Mouse (Mus musculus): ENCODE measurements at regions not wholly inside any gene's neighbourhood (a gene's known extent, or its start where the extent isn't known, plus 50 kb on each side); places are given as distances from the start of the nearest gene placed in this dataset.
"Not testable (repeated sequence)": the region's sequence is repeated elsewhere in the genome, so short reads cannot be mapped to it uniquely, and the experiment has no call there.

DNA sequence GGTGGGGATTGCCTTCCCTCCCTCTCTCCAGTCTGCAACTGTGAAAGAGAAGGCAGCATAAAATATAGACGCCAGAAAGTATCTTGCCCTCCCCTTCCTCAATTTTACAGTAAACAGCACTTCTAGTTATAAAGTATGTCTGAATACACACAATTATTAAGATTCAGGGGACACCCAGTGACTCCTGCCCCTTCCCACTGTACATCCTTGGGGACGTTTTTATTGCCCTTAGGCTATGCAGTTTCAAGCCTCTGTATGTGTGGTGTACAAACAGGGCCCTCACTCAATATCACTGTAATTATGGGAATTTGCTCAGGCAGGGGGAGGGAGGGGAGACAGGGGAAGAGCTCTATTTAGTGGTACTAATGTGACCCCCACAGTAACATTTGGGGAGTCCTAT lies 519.6 kb upstream of the Sall1 start:
- no peak for DNase-seq (ENCODE audit: low read depth, low spot score)

DNA sequence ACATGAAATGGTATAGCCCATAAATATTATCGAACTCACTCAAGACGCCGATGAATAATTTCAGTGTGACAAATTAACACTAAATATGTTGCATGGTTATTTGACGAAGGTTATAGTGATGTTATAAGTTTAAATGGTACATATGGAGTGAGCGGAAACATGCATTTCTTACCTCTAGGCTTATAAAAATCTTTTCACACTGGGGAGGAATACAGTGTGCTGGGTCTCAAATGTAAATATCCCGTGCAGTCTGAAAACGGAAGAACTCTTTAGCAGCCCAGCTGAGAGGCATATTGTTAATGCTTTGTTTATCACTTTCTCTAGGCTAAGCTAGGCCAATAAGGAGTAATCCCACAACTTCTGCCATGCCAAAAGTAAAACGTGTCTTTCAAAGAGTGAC lies 518.6 kb upstream of the Sall1 start:
- DNase-seq (ENCODE audit: low read depth, low spot score), result no peak

DNA sequence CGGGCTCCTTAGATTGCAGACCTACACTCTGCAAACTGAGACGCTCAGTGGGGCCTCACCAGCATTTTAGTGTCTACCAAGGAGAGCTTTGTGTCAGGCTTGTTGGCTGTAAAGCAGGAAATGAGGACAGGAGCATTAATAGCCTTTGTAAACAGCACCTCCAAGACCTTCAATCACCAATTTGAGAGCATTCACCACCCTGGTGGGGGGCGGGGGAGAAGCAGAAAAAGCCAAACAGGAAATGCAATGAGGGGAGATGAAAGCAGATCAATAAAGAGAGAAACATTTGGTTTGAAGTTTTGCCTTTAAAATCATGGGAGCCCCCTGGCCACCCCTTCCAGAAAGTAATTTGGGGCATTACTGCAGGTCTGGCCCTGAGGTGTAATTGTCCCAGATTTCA lies 497.3 kb upstream of the Sall1 start:
- DNase-seq (ENCODE audit: low read depth, low spot score), result no peak

DNA sequence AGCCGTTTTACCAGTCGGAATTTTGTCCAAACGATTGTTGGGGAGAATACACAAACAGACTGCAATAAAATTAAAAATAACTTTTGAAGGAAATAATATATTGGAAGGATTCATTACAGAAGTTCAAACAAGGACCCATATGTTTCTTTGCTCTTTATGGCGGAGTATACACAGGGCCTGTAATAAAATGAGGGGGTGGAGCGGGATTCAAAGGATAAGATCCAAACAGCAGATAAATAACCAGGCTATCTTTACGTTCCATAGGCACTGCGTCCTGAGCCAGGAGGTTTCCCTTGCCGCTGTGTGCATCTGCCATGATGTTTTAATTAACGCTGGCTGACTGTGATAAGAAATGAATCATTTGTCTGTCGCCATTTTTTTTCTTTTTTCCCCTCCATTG lies 490.6 kb upstream of the Sall1 start:
- DNase-seq (ENCODE audit: low read depth, low spot score), result no peak

DNA sequence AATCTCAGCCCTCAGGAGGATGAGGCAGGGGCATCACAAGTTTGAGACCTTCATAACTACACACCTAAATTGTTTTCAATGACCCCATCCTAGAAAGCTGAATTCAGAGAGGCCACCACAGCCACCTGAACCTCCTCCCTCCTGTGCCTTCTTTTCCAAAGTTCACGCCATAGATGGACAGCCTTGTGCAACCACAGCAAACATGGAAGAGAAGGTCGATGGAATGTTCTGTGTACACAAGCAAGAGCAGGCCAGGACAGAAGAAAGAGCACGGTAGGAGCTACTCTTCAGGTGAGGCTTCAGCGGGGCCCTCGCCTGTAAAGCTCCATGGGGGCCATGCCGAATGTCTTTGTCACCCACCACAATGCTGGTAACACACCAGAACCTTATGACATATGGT lies 481.1 kb upstream of the Sall1 start:
- no peak for DNase-seq (ENCODE audit: low read depth, low spot score)

DNA sequence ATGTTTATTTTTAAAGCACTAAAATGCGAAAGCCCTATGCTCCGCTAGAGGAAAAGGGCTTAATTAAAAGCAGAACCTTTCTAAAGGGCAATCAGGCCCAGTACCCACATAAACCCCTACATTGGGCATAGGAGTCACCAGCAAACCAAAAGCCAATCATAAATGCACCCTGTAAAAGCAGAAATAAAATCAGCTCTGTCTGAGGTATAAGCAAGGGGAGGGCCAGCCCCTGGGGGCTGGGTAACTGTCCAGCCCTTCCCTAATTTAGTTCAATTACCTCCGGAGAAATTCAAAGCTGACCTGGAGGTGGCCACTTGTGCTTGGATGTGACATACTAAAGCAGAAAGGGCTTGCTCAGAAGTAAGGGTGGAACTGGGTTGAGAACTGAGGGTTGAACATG lies 479.4 kb upstream of the Sall1 start:
- DNase-seq (ENCODE audit: low read depth, low spot score), result no peak

DNA sequence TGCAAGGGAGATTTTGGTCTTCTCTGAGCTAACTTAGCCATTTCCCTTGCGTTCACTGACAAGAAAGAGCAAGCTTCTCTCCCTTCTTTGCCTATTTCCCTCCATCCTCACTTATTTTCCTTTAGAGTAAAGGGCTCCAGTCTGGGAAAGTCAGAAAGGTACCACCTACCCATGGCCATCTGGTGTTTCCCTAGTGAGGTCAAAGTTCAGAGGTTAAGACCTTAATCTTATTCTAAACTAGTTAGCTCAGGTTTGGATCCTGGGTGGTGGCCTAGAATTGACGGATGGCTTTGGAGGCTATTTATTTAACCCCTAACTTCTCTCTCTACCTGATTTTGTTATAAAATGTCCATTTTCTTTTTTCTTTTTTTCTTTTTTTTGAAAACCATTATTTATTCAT lies 472.6 kb upstream of the Sall1 start:
- DNase-seq (ENCODE audit: low read depth, low spot score), result no peak

DNA sequence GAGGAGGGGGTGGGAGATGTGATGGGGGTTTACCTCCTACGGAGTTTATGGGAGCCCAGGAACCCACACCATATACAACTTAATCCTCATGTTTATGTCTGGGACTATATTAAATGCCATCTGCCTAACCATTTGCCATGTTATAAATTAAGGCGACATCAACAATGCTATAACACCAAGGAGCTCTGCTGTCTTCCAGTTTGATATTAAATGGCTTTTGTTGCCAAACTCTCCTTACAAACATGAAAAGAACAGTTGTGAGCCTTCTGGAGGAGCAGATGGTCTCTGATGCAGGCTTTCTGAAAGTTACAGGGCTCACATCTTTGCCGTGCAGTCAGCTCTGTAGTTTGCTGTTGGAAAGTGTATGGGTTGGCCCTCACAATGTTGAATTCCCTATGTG lies 470.3 kb upstream of the Sall1 start:
- no peak for DNase-seq (ENCODE audit: low read depth, low spot score)

DNA sequence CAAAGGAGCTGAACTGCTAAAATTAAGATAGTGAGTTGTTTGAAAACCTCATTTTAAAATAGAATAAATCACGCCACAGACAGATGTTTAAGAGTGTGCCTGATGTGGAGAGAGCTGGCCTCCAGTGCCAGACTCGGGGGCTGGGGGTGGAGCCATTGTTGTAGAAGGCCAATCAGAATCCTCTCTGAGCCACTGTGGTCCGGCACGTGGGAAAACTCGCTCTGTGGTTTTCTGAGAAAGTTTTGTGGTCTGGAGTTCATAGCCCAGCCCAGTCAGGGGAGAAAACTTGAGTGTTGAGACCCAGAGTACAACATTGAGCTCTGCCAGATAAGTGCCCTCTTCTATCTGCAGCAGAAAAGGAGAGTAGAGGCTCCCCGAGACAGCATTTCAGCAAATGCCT lies 463.7 kb upstream of the Sall1 start:
- DNase-seq (ENCODE audit: low read depth, low spot score), result no peak

DNA sequence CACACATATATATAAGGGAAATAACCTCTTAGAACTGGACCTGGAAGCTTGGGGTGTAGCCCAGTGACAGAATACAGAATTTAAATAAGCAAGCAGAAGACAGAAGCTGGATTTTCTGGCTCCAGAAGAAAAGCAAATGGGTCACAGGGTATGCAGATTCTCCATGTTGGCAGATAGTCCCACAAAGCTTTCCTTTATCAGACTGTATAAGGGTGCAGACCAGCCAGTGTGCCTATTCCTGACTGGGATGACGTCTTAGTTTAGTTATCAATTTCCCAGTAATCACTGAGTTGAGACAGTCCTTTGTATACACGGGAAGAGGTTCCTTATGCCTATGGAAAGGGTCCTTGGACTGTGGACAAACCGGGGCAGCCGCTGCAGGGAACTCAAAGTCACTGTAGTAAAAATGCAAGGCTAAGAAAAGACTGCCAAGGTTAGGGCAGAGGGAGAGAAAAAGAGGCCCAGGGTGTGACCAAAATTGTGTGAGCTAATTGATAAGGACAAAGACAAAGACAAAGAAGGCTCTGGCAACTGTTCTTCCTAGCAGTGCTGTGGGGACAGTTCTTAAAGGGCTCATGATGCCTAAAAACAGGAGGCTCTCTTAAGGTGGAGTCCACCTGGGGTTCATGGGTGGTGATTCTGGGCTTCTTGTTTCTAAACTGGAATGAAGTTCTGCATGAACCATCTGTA lies 459.7 kb upstream of the Sall1 start:
- DNase-seq (ENCODE audit: low read depth, low spot score), result no peak

DNA sequence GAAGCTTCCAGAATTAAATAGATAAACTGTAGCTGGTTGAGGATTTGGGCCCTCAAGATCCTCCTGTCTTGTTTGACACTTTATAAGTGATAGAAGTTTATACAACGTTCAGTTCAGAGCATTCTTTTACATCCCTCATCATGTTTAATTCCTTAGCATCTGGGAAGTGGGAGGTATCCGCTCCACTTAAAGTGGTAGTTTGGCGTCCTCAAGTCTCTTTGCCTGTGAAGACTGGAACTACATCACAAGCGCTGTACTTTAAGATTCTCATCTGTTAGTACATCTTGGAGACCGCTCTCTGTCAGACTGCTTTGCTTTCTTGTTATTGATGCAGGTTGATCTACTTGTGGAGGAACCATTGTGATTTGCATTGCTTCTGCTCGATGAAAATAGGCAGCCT lies 459.1 kb upstream of the Sall1 start:
- no peak for DNase-seq (ENCODE audit: low read depth, low spot score)

DNA sequence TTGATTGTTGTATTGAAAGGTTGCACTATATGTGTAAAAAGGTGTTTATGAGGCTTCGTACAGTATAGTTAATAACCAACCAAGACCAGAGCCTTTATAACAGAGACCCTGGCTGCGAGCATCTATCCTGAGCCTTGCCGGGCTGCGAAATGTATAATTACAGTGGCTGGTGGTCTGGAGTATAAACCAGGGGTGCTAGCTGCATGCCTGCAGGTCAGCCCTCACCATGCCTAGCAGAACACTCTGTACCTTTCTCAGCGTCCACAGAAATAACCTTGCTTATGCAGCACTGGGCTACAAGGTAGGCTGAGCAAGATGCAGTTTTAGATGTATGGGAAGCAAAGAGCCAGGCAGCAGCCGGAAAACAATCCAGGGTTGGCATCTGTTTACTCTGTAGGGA lies 457.8 kb upstream of the Sall1 start:
- DNase-seq (ENCODE audit: low read depth, low spot score), result no peak

DNA sequence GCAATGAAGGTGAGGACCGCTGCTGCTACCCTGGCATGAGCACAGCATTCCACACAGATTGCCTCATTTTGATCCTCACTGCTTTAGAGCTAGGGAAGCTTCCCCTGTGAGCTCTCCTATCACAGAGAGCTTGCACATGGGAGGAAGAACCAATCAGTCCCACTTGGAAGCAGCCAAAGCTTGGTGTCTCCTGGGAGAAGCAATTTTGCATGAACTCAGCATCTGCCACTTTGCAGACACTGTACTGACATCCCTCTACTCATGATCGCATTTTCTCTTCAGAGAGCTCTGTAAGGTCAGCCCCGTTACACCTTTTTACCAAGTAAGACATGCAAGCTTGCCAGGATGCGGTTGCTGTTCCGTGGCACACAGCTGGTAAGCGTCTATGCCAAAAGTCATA lies 455.9 kb upstream of the Sall1 start:
- DNase-seq (ENCODE audit: low read depth, low spot score), result no peak

DNA sequence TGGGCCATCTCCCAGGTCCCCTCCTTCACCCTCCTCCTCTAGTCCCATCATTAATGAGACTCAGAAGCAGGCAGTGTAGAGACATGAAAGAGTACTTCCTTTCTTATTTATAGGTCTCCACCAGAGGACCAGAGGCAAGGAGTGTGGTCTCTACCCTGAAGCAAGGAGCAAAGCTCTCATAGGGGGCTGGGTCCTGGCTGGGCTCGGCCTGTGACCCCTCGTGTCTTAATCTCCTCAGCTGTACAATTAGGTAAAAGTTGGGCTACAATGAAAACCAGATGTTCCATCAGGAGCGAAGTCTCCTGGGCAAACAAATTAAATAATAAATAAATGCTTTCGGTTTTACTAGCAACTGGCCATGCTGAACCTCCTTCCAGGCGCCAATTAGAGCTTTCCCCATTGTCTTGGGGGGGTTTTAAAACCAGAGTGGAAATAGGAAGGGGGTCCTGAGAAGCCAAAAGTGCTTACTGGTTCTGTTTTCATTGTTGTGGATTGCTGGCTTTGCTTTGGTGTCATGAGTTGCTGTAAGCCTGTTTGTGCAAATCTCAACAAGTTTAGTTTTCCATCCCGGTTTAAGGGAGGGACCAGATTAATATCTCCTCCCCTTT lies 454.2 kb upstream of the Sall1 start:
- DNase-seq (ENCODE audit: low read depth, low spot score), result no peak

DNA sequence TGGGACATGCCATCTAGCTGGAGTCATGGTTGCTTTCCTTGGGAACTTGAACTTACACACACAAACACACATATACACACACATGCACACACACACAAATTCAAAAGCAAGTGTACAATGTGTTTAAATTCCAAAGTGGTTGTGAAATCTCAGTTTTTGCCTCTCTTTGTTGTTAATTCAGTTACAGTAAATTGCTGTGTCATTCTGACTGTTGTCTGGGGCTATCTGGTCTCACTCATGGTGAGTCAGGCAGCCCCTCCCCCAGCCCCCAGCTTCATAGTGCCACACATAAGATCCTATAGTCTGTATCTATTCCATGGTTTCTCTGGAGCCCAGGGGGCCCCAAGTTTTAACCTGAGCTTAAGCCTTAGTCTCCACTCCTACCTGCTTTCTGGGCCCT lies 448.4 kb upstream of the Sall1 start:
- DNase-seq (ENCODE audit: low read depth, low spot score), result no peak

DNA sequence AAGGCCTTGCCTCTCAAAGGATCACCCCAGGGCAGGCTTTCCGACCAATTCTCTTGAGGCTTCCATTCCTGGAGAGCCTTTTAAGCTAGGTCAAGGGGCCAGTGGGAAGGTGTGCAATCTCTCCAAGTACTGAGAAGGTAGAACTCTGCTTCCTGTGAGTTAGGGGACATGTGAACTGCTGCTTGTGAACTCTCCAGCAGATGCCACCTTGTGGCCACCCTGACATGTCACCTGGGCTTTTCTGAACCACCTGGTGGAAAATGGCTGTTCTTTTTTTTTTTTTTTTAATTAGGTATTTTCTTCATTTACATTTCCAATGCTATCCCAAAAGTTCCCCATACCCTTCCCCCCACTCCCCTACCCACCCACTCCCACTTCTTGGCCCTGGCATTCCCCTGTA lies 438.5 kb upstream of the Sall1 start:
- not testable (repeated sequence) for DNase-seq (ENCODE audit: low read depth, low spot score)

DNA sequence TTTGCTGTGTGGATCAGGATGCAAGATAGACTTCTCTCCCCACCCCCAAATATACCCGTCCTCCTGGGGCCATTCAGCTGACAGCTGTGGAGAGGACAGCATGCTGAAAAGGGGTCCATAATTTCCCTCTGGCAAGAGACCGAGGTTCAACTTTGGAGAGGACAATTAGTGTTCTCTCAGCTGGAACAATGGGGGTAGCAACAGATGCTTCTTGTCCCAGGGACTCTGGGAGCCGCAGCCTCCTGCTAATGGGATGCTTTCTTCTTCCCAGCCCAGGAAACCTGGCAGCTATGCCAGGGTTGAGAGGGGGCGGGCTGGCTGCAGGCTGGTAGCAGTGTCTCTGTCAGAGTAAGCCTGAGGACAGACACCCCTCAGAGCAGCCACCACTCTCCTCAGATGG lies 433.0 kb upstream of the Sall1 start:
- DNase-seq (ENCODE audit: low read depth, low spot score), result no peak

DNA sequence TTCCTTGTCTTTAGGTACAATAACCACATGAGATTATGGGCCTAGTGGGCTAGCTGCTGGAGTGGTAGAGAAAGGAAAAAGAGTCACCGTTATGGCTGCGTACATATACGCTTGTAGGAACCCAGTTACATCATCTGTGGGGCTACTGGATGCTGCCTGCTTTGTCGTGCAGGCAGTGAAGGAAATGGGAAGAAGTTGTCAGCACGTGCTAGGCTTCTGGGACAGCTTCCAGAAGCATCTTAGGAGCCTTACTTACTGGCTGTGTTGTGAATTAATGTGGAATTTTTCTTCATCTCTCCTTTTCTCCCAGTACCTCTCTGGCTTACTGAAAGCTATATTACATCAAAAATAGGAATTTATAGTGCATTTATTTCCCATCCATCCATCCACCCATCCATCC lies 427.2 kb upstream of the Sall1 start:
- no peak for DNase-seq (ENCODE audit: low read depth, low spot score)

DNA sequence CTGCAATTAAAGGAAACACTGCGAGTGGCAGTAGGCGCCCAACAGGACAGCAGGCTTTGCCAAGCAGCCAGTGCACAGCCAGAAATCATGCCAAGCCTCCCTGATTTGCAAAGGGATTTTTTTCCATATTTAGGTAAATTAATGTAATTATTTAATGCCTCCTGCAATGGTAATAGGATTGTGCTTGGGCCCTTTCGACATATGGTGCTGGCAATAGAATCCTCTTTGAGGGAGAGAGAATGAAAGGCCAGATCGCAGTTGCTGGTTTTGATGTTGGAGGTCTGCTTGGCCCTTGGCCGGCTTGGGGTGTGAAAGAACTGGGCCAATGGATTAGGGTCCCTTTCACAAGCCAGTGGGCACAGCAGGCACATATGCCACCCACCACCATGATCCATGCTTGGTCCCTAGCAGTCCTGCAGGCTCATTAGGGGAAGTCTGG lies 424.8 kb upstream of the Sall1 start:
- no peak for DNase-seq (ENCODE audit: low read depth, low spot score)

DNA sequence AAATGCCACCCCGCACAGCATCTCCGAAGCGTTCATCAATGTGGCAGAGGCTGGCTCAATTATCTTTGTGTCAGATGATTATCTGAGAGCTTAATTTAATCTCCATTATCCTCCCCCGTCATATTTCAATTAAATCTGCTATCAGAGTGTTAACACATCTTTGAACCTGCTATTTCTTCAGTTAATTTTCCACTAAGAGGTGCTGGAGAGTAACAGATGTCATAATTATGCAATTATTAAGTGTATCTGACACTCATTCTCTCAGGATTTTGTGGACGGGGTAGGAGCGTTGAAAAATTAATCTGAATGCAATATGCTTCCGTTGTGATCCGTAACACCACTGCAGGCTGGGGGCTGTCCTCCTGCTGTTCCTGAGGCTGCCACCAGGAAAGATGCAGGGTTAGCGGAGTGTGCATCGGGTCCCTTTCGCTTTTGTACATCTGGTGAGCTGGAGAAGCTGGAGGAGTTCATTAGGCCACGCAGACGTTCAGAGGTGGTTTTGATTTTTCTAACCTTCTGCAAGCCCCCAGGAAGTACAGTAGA lies 421.3 kb upstream of the Sall1 start:
- no peak for DNase-seq (ENCODE audit: low read depth, low spot score)

DNA sequence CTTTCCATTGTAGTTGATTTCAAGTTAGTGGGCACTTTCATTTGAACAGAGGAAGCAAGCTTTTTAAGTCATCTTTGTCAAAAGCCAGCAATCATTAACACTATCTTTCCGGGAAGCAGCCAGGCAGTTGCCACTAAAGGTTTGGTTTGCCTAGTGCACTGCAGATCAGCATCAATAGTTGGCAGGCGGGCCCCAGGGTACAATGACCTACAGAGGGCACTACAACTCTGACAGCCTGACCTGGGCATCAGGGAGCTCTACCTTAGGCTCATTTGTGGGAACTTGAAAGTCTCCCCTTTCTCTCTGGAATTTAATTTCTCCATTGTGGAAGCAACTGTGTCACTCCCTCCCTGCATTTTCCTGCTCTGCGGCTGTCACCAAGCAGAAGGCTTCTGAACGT lies 412.6 kb upstream of the Sall1 start:
- DNase-seq (ENCODE audit: low read depth, low spot score), result no peak

DNA sequence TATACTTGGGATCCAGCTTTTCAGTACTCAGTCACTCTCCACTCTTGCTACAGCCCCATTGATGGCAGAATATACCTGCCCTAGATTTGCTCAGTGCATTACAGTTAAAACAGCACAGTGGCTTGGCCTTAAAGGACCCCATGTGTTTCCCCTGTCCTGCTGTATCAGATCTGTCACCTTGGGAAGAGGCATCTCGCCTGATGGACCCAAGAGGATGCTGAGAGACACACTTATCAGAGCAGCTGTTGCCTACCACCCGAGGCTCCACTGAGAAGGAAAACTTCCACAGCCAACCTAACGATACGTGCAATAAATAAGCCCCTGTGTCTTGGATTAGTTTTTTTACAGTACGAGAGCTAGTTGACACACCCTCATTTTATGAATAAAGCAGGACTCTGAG lies 411.8 kb upstream of the Sall1 start:
- no peak for DNase-seq (ENCODE audit: low read depth, low spot score)

DNA sequence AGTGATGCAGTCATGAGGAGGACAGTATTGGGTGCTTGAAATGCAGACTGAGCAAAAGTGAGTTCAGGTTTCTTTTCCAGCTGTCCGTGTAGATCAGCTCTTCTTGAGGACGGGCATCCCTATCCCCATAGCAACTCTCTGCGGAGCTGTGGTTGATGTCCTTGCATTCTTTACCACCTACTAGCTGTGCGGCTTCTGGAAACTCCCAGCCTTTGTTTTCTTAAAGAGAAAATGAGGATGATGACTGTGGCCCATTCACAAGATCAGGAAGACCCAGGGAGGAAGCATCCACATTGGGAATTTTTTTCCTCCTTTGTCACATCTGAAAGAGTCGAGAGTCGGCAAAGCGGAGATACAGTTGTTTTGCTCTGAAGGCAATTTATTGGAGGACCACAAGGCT lies 410.2 kb upstream of the Sall1 start:
- no peak for DNase-seq (ENCODE audit: low read depth, low spot score)

DNA sequence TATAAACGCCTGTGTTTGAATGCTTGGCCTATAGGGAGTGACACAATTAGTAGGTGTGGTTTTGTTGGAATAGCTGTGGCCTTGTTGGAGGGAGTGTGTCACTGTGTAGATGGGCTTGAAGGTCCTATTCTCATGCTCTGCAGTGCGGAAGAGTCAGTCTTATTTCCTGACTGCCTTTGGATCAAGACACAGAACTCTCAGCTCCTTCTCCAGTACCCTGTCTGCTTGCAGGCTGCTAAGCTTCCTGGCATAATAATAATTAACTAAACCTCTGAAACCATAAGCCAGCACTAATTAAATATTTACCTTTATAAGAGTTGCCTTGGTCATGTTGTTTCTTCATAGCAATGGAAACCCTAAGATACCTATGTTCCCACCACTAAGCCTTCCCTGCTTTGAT lies 409.8 kb upstream of the Sall1 start:
- DNase-seq (ENCODE audit: low read depth, low spot score), result no peak
